Mouse (Mus musculus) Muller cell, postnatal 12 days (primary cell): ENCODE data around the gene Dab1.
A peak's percentile ranks its signal among the peaks of the same experiment; 100 is the strongest.

Experiments used
- DNase-seq: peaks from one replicate; pipeline ENCODE4 v3.0.0-alpha.2; 2015; ENCODE audit errors: inconsistent ontology term

Dab1 gene

GRCm38 (mm10) chr4:103700392-103700791 lies 81.2 kb downstream of the Dab1 start:
- DNase-seq: no peak

DNA sequence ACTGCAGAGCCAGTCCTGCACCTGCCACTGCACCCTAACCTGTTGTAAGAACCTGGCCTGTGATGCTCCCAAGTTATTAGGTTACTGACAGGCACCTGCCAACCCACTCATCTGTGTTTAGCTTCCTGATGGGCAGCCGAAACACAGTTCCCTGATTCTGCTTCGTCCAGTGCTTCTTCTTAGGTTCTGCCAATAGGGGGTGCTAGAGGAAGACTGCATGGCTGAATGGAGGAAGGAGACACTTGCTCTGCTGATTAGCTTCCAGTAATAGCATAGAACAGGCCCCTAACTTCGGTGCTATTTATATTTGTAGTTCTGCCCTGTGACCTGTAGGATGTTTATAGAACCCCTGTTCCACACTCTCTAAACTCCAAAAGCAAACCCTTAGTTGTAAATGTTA lies 83.0 kb downstream of the Dab1 start:
- no peak for DNase-seq

GRCm38 (mm10) chr4:103704477-103704876 lies 85.3 kb downstream of the Dab1 start:
- DNase-seq: no peak

GRCm38 (mm10) chr4:103706501-103706900 lies 87.3 kb downstream of the Dab1 start:
- no peak for DNase-seq

GRCm38 (mm10) chr4:103707140-103707539 lies 88.0 kb downstream of the Dab1 start:
- DNase-seq: no peak

- DNase-seq: no peak
Measured at GRCm38 (mm10) chr4:103711353-103711752, 92.2 kb downstream of the Dab1 start.

- DNase-seq: no peak
Measured at GRCm38 (mm10) chr4:103713921-103714320, 94.8 kb downstream of the Dab1 start.

DNA sequence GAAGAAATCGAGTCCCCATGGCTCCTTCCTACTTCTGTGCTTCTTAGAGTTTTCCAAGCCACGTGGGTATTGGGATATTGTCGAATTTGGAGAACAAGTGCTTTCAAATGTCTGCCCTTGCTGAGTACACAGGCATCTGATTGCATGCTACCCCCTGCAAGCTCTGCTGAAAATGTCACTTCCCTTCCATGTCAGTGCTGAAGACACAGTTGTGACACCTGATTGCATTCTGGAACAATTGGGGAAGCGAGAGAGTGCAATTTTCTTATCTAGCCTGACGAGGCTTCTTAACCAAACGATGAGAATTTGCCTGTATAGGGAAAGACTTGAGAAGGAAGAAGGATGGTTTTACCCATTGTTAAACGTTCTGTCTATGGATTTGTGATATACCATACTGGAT lies 95.8 kb downstream of the Dab1 start:
- no peak for DNase-seq

DNA sequence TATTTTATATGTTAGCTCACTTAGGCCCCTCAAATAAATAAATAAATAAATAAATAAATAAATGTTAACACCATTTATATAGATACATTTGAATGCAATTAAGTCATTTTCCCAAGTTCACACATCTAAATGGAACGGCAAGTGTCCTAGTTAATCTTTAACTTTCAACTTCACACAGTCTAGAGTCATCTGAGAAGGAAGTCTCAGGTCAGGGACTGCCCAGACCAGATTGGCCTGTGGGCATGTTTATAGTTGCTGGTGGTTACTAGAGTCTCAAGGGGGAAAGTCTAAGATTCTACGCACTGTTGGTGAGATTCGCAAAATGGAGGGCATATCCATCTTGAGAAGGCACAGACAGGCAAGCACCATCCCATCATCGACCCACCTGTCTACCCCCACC lies 96.4 kb downstream of the Dab1 start:
- DNase-seq: no peak

- no peak for DNase-seq
Measured at GRCm38 (mm10) chr4:103722738-103723137, 103.6 kb downstream of the Dab1 start.

DNA sequence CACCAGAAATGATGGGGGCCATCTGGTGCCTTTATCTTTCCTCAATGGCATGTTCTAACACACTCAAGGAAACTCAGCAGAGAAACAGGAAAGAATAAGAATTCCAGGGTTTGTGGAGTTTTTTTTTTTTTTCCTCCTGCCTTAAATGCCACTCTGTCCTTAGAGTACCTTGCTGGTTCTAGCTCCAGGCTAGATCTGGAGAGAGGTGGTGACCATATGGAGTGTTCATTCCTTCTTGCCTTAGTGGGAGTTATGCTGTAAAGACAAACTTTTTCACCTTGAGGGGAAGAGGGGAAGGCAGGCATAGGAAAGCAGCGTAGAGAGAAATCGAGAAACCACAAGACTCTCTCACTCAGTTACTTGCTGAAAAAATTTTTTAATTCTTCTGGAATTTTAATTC lies 107.3 kb downstream of the Dab1 start:
- no peak for DNase-seq

DNA sequence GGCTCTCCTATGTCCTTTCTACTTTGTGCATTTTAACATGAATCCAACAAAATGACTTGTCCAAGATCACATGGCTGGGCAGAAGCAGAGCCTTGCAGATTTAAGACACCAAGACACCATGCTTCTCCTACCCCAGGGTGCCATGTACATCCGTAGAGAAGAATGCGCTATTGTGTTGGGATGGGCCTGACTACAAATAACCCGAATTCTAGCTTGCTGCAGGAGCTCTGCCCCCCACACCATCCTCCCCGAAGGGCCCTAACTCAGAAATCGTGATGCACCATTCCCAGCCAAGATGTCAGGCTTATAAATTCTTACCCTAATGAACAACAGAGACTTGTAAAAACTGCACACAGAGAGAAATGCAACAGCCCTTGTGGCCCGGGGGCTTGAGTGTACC lies 118.0 kb downstream of the Dab1 start:
- DNase-seq: no peak

DNA sequence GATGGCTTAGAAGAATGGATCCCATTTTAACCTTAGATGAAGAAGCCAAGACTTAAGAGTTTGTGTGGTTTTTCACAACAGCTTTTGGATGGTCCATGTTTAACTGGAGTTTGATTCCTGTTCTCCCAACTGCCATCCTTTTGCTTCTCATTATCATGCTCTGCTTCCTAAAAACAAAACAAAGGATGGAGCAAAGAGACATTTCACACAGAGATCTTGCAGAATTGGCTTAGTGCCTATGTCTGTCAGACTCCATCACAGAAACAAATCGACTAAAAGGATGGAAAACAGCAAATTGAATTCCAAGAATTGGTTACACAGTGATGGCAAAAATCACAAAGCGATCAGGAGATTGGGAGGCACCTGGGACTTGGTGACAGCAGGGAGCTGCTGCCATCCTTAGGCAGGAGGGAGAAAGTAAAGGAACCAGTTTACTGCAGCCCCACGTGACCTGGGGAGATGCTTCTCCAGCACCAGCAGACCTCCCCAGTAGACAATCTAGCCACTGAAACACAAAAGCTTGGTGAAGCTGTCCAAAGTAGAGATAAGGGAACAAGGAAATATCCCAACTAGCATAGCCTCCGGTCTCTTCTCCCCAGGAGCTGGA lies 132.2 kb downstream of the Dab1 start:
- peak; percentile 77 for DNase-seq

- DNase-seq: no peak
Measured at GRCm38 (mm10) chr4:103754561-103754960, 135.4 kb downstream of the Dab1 start.

GRCm38 (mm10) chr4:103757241-103757640 lies 138.1 kb downstream of the Dab1 start:
- DNase-seq: peak; percentile 48

DNA sequence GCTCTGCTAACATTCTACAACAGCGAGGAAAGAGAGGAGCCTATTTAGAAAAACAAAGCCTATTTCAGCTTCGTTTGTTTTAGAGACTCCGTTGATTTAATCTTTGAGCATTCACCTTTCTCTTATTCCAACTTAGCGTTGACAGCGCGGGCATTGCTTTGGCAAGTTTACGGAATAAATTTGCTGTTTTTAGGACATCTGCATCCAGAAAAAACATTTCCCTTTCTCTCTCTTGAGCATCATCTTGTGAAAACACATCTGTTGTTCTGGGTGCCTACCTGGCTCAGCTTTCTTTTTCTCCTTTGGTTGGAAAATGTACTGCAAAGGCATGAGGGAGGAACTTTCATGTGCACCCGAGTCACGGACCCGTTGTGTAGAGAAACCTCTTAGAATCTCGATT lies 143.3 kb downstream of the Dab1 start:
- DNase-seq: no peak

DNA sequence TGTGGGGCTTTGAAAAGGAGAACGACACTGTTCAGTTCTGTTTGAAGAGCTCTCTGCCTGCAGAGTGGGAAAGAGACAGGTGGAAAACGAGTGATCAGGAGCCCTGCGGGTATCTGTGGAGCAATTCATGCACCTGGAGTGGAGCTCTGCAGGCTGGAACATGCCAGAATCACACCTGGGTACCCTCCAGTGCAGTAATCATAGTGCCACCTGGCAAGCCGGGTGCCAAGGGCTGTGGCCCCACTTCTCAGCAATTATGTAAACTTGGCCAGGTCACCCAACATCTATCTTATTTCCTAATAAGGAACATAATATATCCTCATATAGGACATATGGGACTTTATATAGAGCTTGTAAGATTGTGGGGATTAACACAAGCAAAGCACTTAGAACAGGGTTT lies 156.6 kb downstream of the Dab1 start:
- no peak for DNase-seq

DNA sequence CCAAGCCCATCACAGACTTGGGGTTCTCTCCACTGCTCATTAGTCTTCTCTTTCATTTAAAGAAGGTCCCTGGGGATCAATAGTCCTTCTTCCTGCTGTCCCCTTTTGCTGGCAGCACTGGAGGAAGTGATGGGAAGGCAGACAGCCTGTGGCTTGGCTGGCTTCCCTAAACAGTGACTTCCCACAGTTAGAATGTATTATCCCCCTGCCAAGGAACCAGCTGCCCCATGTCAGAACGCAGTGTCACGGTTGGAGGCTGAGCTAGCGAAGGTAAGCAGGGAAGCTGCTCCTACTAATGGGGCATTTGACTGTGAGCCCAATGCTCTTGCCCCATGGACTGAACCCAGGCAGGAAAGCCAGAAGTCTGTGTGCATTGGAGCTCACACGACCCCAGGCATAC lies 162.2 kb downstream of the Dab1 start:
- DNase-seq: peak; percentile 86

- DNase-seq: no peak
Measured at GRCm38 (mm10) chr4:103783561-103784247, 164.5 kb downstream of the Dab1 start.

DNA sequence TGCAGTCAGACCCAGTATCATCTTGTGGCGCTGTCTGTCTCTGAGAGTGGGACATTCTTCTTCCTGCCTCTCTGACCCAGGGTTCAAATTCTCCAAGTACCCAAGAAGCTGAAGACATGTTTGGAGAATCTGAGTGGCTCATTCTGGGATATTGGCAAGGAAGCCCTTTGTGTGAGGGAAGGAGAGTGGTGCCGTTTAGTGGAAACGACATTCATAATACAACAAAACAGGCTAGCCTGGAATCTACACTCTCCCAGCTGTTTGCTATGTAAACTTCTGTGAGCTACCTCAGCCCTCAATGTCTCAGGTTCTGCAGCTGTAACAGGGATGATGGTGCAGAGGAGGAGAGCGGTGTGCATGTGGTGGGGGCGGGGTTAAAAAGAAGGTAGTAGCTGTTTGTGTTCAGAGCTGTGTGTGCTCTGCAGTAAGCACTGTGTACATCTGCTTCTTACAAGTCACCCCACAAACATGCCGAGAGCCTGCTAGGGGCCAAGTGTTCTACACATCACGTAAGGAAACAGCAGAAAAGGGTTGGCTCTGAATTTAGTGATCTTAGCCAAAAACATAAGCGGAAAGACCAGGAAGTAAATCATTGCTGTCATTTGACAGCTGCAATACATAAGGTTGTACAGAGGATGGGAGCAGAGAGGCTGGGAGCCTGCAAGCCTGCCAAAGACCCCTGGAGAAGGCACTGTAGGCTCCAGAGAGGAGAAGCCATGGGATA lies 174.6 kb downstream of the Dab1 start:
- DNase-seq: no peak

GRCm38 (mm10) chr4:103796416-103796815 lies 177.3 kb downstream of the Dab1 start:
- no peak for DNase-seq

GRCm38 (mm10) chr4:103802439-103802838 lies 183.3 kb downstream of the Dab1 start:
- no peak for DNase-seq

- DNase-seq: no peak
Measured at GRCm38 (mm10) chr4:103804461-103804860, 185.3 kb downstream of the Dab1 start.
